Mouse (Mus musculus): ENCODE results near the gene Fam240b. TPM values are rescaled to one million over a fixed set of nuclear protein-coding genes. Genes with fewer than 3 reads are reported as not detected.
A peak's percentile ranks its signal among the peaks of the same experiment; 100 is the strongest.

The Fam240b gene
- polyA plus RNA-seq, 1 experiment from 2014 or later = not detected

- H3K4me3 ChIP-seq = no peak overlapping the region
- H3K9ac ChIP-seq = no peak overlapping the region
- ATAC-seq (replicated peaks; ENCODE audit: insufficient number of reproducible peaks, insufficient read depth, low FRiP score, low read depth) = no peak
- H3K36me3 ChIP-seq = no peaks in the 10 kb centered on the region
- H3K27ac ChIP-seq = no peak overlapping the region
- H3K4me1 ChIP-seq (replicated peaks) = 0 out of 2 replicates have a peak, but pooled peaks cover 4% of the 10 kb centered on the region
- no peak overlapping the region for H3K4me2 ChIP-seq
- WGBS = 53% methylated on average over 9 of the region's 9 CpGs
- no peaks in the 10 kb centered on the region for H3K27me3 ChIP-seq
- H3K9me3 ChIP-seq (replicated peaks) = no peaks in the 10 kb centered on the region
Measured at GRCm38 (mm10) chr13:64438863-64439452, 58.6 kb downstream of the Fam240b start.

- peaks cover 6% of the 10 kb centered on the region for H3K4me1 ChIP-seq (replicated peaks)
Measured at GRCm38 (mm10) chr13:64437801-64438200, 59.8 kb downstream of the Fam240b start.

GRCm38 (mm10) chr13:64432017-64432995, 65.3 kb downstream of the Fam240b start, which contains the start of gene Cdk20:
Gene Cdk20, plus strand, starts transcription at chr13:64432314.
- Histone ChIP-seq H3K4me1 (replicated peaks) (peaks cover 9% of the 10 kb centered on the region), H3K27me3 (no peaks in the 10 kb centered on the region), H3K9me3 (replicated peaks) (no peaks in the 10 kb centered on the region), H3K4me2 (peak within 1 kb of the TSS; percentile 88), H3K4me3 (peak within 1 kb of the TSS; percentile 69), H3K9ac (peak within 1 kb of the TSS; percentile 56), H3K27ac (peak within 1 kb of the TSS; percentile 89), H3K36me3 (no peaks in the 10 kb centered on the region)
- ATAC-seq (replicated peaks; ENCODE audit: insufficient number of reproducible peaks, insufficient read depth, low FRiP score, low read depth) = peak; percentile 99
- under 1% methylated on average over 57 of the region's 57 CpGs for WGBS

More at GRCm38 (mm10) chr13:64437801-64438200, 59.8 kb downstream of the Fam240b start:
- no peak for ATAC-seq (replicated peaks; ENCODE audit: insufficient number of reproducible peaks, insufficient read depth, low FRiP score, low read depth)
- no peaks in the 10 kb centered on the region for H3K9me3 ChIP-seq (replicated peaks)
- H3K9ac ChIP-seq = no peak overlapping the region
- no peak overlapping the region for H3K4me2 ChIP-seq
- no peak overlapping the region for H3K27ac ChIP-seq
- no peaks in the 10 kb centered on the region for H3K27me3 ChIP-seq
- no peak overlapping the region for H3K4me3 ChIP-seq
- H3K36me3 ChIP-seq = no peaks in the 10 kb centered on the region
- WGBS = 69% methylated on average over 7 of the region's 7 CpGs

Other genes starting within 250 kb of the Fam240b start
- gene Cdc14b, start 222.5 kb downstream of the Fam240b start, polyA plus RNA-seq (2015; fragmentation: Nextera tagmentation; extraction: Ambion mirVana) = 12.1 and 12.7 TPM in 2 replicates
- 69.2 and 70.0 TPM in 2 replicates for gene Aaed1, start 185.1 kb downstream of the Fam240b start, polyA plus RNA-seq (2015; fragmentation: Nextera tagmentation; extraction: Ambion mirVana)
- 246 and 363 TPM in 2 replicates for gene Ctsl, start 126.9 kb downstream of the Fam240b start, polyA plus RNA-seq (2015; fragmentation: Nextera tagmentation; extraction: Ambion mirVana)
- gene Cdk20, start 65.5 kb downstream of the Fam240b start, polyA plus RNA-seq (2015; fragmentation: Nextera tagmentation; extraction: Ambion mirVana) = 6.0 and 10.5 TPM in 2 replicates